Mouse (Mus musculus): Measurements from ENCODE around the gene Tmem144. TPM values are rescaled to one million over a fixed set of nuclear protein-coding genes. Genes with fewer than 3 reads are reported as not detected.
A peak's percentile ranks its signal among the peaks of the same experiment; 100 is the strongest.

Gene Tmem144
- polyA plus RNA-seq, 1 experiment from 2014 or later = 5.1 TPM

DNA sequence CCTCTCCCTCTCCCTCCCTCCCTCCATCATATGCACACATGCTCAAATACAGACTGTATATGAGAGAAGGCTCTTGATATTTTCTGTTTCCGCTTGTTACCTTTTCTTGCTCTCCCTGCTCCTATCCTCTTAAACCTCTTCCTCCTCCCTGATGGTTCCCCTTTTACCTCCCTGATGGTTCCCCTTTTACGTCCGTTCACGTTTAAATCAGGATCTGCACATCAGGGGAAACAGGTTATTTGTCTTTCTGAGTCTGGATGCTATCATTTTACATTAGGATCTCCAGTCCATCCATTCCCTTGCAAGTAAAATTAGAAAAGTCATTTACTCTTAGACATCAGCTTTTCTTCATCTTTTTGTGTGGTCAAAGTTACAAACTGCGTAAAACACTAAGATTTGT, 5.9 kb downstream of the Tmem144 start:
- H3K27me3 ChIP-seq = no peaks in the 10 kb centered on the region
- ATAC-seq (no peak), DNase-seq (ENCODE audit: low read depth, low spot score) (no peak)
- ChIA-PET CTCF (no interaction called here), POLR2A (no interaction called here)
- no peak for TF ChIP-seq CTCF (IDR thresholded peaks at IDR 0.05)
- in situ Hi-C loops (cut with MboI; ENCODE audit: low pct_unique_long_range_greater_than_20kb) = no loop called here

DNA sequence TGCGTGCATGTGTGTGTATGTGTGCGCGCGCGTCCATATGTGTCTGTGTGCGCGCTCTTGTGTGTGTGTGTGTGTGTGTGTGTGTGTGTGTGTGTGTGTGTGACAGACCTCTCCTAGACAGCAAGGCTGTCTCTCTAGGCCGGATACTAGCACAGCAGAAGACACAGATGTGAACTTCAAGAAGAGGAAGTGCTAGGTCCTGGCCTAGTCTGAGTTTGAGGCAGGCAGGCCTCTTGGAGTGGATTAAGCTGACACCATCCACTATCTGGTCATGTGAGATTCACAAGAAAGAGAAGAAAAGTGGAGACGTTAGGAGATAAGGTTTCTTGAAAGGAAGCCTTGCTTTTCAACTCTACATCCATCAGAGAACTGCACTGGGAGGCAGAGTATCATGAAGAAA, 8.6 kb downstream of the Tmem144 start:
- CTCF ChIA-PET = interaction anchor here (1.5 to 3.6 kb wide), 4 partner anchors 9 to 211 kb away, joined by 3 to 24 read pairs (median 9); partner anchors contain the start of gene Tmem144
- no peak for ATAC-seq

DNA sequence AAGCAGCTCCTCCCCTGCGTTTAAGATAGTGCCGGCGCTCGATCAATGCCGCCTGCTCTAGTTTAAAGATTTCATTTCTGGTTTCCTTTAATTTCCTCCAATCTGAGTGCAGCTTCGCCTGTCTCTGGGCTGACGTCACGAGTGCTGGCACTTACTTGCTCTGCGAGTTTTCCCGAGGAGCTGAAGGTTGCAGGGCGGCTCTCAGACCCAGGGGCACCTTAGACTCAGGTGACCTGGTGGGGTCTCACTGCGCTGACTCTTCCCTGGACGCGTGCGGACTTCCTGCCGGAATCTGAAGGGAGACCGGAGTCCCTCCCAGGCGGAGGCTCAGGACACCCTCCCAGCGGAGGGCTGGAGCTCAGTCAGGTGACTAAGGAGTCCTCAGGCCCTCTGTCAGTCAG, 10.0 kb downstream of the Tmem144 start:
- TF ChIP-seq CTCF (IDR thresholded peaks at IDR 0.05) = no peak
- in situ Hi-C loops (cut with MboI; ENCODE audit: low pct_unique_long_range_greater_than_20kb) = no loop called here
- DNase-seq (ENCODE audit: low read depth, low spot score) = no peak
- H3K27me3 ChIP-seq = no peaks in the 10 kb centered on the region
- ATAC-seq = peak; percentile 75
- ChIA-PET CTCF (interaction anchor here (0.9 to 3.6 kb wide), 9 partner anchors 9 to 213 kb away, joined by 3 to 24 read pairs (median 5); partner anchors contain the start of genes Fam198b and Tmem144), POLR2A (interaction anchor here (0.5 to 0.7 kb wide), 2 partner anchors 114 to 532 kb away, joined by 3 read pairs; no protein-coding TSS in a partner anchor)

More for the DNA sequence above, 8.6 kb downstream of the Tmem144 start:
- DNase-seq (ENCODE audit: low read depth, low spot score) = no peak
- POLR2A ChIA-PET = no interaction called here
- in situ Hi-C loops (cut with MboI; ENCODE audit: low pct_unique_long_range_greater_than_20kb) = no loop called here
- no peak for TF ChIP-seq CTCF (IDR thresholded peaks at IDR 0.05)
- no peaks in the 10 kb centered on the region for H3K27me3 ChIP-seq

DNA sequence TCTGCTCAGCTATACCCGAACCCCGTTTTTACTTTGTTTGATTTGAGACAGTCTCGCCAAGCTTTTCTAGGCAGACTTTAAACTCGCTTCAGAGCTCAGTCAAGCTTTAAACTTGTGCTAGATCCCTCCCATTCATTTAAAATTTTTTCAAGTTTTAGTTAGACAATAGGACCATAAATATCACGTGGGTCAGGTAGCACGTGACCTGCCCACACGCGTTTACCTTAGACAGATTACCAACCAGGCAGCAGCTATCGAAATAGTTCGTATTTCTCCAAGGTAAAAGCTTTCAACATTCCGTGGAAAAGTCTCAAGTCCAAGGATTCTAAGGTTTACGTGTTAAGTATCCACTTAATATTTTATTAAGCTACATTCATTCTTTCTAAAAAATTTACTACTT, 10.4 kb downstream of the Tmem144 start:
- TF ChIP-seq CTCF (IDR thresholded peaks at IDR 0.05) = no peak
- DNase-seq (ENCODE audit: low read depth, low spot score) = no peak
- CTCF ChIA-PET = interaction anchor here (0.9 to 3.6 kb wide), 7 partner anchors 9 to 43 kb away, joined by 3 to 24 read pairs (median 5); partner anchors contain the start of genes Fam198b and Tmem144
- peak; percentile 11 for ATAC-seq
- in situ Hi-C loops (cut with MboI; ENCODE audit: low pct_unique_long_range_greater_than_20kb) = no loop called here
- POLR2A ChIA-PET = interaction anchor here (0.7 kb wide), 1 partner anchor 114 kb away, joined by 3 read pairs; no protein-coding TSS in a partner anchor
- no peaks in the 10 kb centered on the region for H3K27me3 ChIP-seq

DNA sequence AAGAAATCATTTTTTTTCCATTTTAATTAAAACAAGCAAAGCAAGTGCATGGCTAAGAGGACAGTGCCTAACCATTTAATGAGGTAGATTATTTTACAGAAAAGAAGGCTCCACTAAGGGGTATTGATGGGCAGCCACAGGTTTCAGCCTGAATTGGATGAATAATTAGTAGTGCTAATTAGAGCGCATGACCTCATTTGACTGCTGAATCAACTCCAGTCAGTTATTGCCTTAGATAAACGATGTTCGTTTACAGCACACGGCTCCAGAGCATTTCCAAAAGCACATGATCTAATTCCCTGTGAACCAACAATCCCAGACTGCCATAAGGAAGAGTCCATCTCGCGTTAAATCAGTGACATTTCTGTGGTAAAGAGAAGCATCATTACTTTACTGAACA, 11.1 kb downstream of the Tmem144 start:
- in situ Hi-C loops (cut with MboI; ENCODE audit: low pct_unique_long_range_greater_than_20kb) = no loop called here
- ChIA-PET CTCF (interaction anchor here (1.3 to 3.6 kb wide), 5 partner anchors 8 to 43 kb away, joined by 4 to 24 read pairs (median 5); partner anchors contain the start of genes Fam198b and Tmem144), POLR2A (no interaction called here)
- TF ChIP-seq CTCF (IDR thresholded peaks at IDR 0.05) = no peak
- ATAC-seq (no peak), DNase-seq (ENCODE audit: low read depth, low spot score) (no peak)
- no peaks in the 10 kb centered on the region for H3K27me3 ChIP-seq

DNA sequence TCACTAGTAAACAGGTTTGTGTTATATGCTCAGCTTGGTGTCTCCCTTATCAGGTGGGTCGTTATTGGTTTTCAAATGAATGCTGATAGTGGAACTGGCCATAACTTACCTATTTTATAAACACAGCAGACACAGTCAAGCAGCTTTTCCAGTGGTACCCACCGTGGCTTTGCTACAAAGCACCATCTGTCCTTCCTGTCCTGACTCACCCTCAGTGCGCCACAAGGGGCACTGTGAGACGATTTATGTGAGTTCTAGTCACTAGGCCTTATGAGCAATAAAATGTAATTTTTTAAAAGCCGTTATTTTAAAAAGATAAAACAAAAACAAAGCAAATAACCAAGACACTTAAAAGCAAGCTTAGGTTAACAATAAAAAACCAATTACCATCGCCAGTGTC, 13.8 kb downstream of the Tmem144 start:
- POLR2A ChIA-PET = interaction anchor here (0.6 kb wide), 1 partner anchor 11 kb away, joined by 3 read pairs; no protein-coding TSS in a partner anchor
- CTCF ChIA-PET = interaction anchor here (0.9 to 1.5 kb wide), 4 partner anchors 9 to 165 kb away, joined by 3 to 4 read pairs (median 3); no protein-coding TSS in a partner anchor
- ATAC-seq (no peak), DNase-seq (ENCODE audit: low read depth, low spot score) (no peak)
- TF ChIP-seq CTCF (IDR thresholded peaks at IDR 0.05) = peak; percentile 70
- in situ Hi-C loops (cut with MboI; ENCODE audit: low pct_unique_long_range_greater_than_20kb) = no loop called here
- no peaks in the 10 kb centered on the region for H3K27me3 ChIP-seq

DNA sequence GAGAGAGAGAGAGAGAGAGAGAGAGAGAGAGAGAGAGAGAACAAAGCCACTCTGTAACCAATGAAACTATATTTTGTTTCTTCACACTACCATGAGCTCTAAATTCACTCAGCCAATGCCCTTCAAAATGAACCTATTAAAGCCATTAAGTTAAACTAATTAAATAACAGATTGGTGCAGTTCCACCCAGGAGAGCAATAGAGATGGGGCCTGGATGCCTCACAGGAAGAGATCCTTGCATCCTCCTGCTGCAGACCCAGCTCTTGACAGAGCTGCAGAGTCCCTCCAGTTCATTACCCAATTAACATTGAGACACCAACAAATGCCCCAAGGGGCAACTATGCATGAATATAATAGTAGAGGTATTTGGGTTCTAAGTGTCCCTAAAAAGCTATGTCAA, 23.3 kb downstream of the Tmem144 start:
- no peak for TF ChIP-seq CTCF (IDR thresholded peaks at IDR 0.05)
- no peak for DNase-seq (ENCODE audit: low read depth, low spot score)
- ChIA-PET CTCF (interaction anchor here (1.0 to 1.5 kb wide), 4 partner anchors 13 to 156 kb away, joined by 3 to 7 read pairs (median 4); no protein-coding TSS in a partner anchor), POLR2A (interaction anchor here (0.7 kb wide), 2 partner anchors 8 to 40 kb away, joined by 3 to 6 read pairs; no protein-coding TSS in a partner anchor)
- no peaks in the 10 kb centered on the region for H3K27me3 ChIP-seq
- in situ Hi-C loops (cut with MboI; ENCODE audit: low pct_unique_long_range_greater_than_20kb) = no loop called here
- no peak for ATAC-seq

DNA sequence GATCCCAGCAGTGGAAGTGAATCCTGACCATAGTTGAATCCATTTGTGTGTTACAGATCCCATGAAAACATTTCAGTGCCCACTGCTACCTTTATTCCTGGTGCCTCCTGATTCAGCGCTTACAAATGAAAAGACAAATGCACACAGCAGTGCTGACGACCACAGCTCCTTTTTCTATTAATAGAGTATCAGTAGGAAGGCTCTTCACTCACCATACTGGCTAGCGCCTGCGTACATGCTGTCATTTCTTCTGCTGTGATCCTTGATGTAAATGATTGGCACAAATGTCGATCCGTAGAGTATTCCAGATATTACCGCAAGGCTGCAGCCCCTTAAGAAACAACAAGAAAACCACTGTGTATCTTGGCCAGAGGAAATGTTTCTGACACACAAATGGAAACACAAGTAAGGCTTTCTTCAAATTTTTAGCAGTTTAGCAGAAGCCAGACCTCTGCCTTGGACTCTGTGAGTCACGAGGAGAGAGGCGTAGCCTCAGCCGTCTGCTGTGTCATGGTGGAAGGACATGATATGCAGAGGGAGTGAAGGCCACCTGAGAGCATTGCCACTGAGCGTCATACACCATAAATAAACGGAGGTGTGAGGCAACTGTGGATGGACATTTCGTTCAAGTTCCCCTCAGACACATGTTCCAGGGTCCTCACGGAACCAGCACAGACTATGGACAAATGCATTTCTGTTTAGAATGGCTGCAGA, 27.3 kb downstream of the Tmem144 start:
- in situ Hi-C loops (cut with MboI; ENCODE audit: low pct_unique_long_range_greater_than_20kb) = no loop called here
- no peak for ATAC-seq
- ChIA-PET POLR2A (no interaction called here), CTCF (interaction anchor here (1.0 to 1.9 kb wide), 3 partner anchors 8 to 17 kb away, joined by 3 to 5 read pairs (median 3); no protein-coding TSS in a partner anchor)
- no peak for TF ChIP-seq CTCF (IDR thresholded peaks at IDR 0.05)
- no peak for DNase-seq (ENCODE audit: low read depth, low spot score)
- H3K27me3 ChIP-seq = no peaks in the 10 kb centered on the region

DNA sequence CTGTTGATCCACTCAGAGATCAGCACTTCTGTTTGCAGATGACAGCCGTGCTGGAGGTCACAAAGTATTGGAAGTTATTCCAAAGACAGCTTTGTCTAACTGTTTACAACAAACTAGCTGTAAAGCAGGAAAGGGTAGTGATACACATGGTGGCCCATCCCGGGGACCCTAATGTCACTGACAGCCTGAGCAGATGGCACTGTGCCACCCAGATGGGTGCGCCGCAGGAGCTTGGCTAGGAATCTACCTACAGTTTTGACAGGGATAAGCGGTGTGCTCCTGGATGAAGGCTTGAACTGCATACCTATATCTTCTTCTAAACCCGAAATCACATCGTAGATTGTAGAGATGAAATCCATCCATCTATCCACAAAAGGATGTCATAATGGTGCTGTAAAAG, 29.4 kb downstream of the Tmem144 start:
- ATAC-seq (no peak), DNase-seq (ENCODE audit: low read depth, low spot score) (no peak)
- in situ Hi-C loops (cut with MboI; ENCODE audit: low pct_unique_long_range_greater_than_20kb) = loop anchor here (25.0 kb wide), 1 partner anchor 336 kb away; no protein-coding TSS in a partner anchor
- POLR2A ChIA-PET = no interaction called here
- TF ChIP-seq CTCF (IDR thresholded peaks at IDR 0.05) = no peak
- CTCF ChIA-PET = interaction anchor here (1.9 kb wide), 1 partner anchor 10 kb away, joined by 5 read pairs; no protein-coding TSS in a partner anchor
- H3K27me3 ChIP-seq = no peaks in the 10 kb centered on the region

DNA sequence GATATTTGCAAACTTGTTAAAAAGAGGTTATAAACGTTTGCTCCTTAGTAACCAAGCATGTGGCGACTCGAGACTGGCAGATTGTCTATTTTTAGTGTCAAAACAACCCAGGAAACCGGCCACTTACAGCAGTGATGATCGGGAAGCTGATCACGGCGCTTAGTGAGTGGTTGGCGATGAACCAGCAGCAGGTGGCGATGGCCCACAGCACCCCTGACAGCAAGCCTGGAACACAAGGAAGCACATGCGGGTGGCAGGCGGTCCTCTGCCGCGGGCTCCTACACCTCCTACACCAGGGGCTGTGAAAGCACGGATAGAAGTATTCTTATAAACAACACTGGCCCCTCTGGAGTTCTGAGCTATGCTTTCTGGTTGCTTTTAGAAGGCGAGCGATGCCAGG, 31.4 kb downstream of the Tmem144 start:
- CTCF ChIA-PET = interaction anchor here (1.1 kb wide), 1 partner anchor 10 kb away, joined by 4 read pairs; no protein-coding TSS in a partner anchor
- H3K27me3 ChIP-seq = no peaks in the 10 kb centered on the region
- DNase-seq (ENCODE audit: low read depth, low spot score) (no peak), ATAC-seq (no peak)
- POLR2A ChIA-PET = no interaction called here
- no peak for TF ChIP-seq CTCF (IDR thresholded peaks at IDR 0.05)
- in situ Hi-C loops (cut with MboI; ENCODE audit: low pct_unique_long_range_greater_than_20kb) = loop anchor here (25.0 kb wide), 1 partner anchor 334 kb away; no protein-coding TSS in a partner anchor
